Mouse (Mus musculus) cerebellum, adult 8-10 months (tissue): ENCODE data around the gene A630089N07Rik.
"Not testable (repeated sequence)": the region's sequence is repeated elsewhere in the genome, so short reads cannot be mapped to it uniquely, and the experiment has no call there.

Source experiments
- DNase-seq: peaks from one replicate; pipeline ENCODE4 v3.0.0; 2022

A630089N07Rik gene

GRCm38 (mm10) chr16:98081889-98082818 is at the start of gene A630089N07Rik:
TSS of gene A630089N07Rik (minus strand) at chr16:98082450.
- peak; percentile 70 for DNase-seq

- DNase-seq: no peak
These were observed 24.9 kb upstream of the A630089N07Rik start for GRCm38 (mm10) chr16:98107109-98107508.

GRCm38 (mm10) chr16:98081550-98081888 is 731 bp downstream of the A630089N07Rik start:
- not testable (repeated sequence) for DNase-seq

GRCm38 (mm10) chr16:98081140-98081539 is 1.1 kb downstream of the A630089N07Rik start:
- peak; percentile 1 for DNase-seq

GRCm38 (mm10) chr16:98079382-98079781 is 2.9 kb downstream of the A630089N07Rik start:
- DNase-seq: not testable (repeated sequence)

GRCm38 (mm10) chr16:98041676-98042075 is 40.6 kb downstream of the A630089N07Rik start:
- DNase-seq: no peak

- DNase-seq: not testable (repeated sequence)
These were observed 47.3 kb downstream of the A630089N07Rik start for GRCm38 (mm10) chr16:98034971-98035370.

- DNase-seq: not testable (repeated sequence)
These were observed 56.1 kb downstream of the A630089N07Rik start for GRCm38 (mm10) chr16:98026186-98026585.

GRCm38 (mm10) chr16:98022657-98023345 is 59.4 kb downstream of the A630089N07Rik start:
- DNase-seq: no peak

- no peak for DNase-seq
These were observed 60.2 kb downstream of the A630089N07Rik start for GRCm38 (mm10) chr16:98022081-98022480.

GRCm38 (mm10) chr16:97997383-97997731 is 84.9 kb downstream of the A630089N07Rik start:
- not testable (repeated sequence) for DNase-seq

GRCm38 (mm10) chr16:97996616-97997382 is 85.5 kb downstream of the A630089N07Rik start, which contains the start of gene B230307C23Rik:
TSS of gene B230307C23Rik (plus strand) at chr16:97997315.
- DNase-seq: peak; percentile 71

GRCm38 (mm10) chr16:97995849-97996615 is 86.2 kb downstream of the A630089N07Rik start:
- DNase-seq: no peak

GRCm38 (mm10) chr16:97992477-97992876 is 89.8 kb downstream of the A630089N07Rik start:
- DNase-seq: not testable (repeated sequence)

- DNase-seq: no peak
These were observed 90.7 kb downstream of the A630089N07Rik start for GRCm38 (mm10) chr16:97991517-97991916.

- no peak for DNase-seq
These were observed 97.7 kb downstream of the A630089N07Rik start for GRCm38 (mm10) chr16:97984589-97984988.

GRCm38 (mm10) chr16:97981362-97981761 is 100.9 kb downstream of the A630089N07Rik start:
- no peak for DNase-seq

GRCm38 (mm10) chr16:97977722-97978121 is 104.5 kb downstream of the A630089N07Rik start:
- DNase-seq: no peak

GRCm38 (mm10) chr16:97977277-97977676 is 105.0 kb downstream of the A630089N07Rik start:
- DNase-seq: no peak

GRCm38 (mm10) chr16:97963956-97964540 is 118.2 kb downstream of the A630089N07Rik start:
- DNase-seq: no peak

GRCm38 (mm10) chr16:97962151-97962948 is 119.9 kb downstream of the A630089N07Rik start, which contains the start of the genes C2cd2 and Zbtb21:
TSS of gene C2cd2 (minus strand) at chr16:97962598.
TSS of gene Zbtb21 (minus strand) at chr16:97962622.
- peak; percentile 98 for DNase-seq
